ENCODE assay signal across 16 mouse cellular contexts in the genomic region with DNA sequence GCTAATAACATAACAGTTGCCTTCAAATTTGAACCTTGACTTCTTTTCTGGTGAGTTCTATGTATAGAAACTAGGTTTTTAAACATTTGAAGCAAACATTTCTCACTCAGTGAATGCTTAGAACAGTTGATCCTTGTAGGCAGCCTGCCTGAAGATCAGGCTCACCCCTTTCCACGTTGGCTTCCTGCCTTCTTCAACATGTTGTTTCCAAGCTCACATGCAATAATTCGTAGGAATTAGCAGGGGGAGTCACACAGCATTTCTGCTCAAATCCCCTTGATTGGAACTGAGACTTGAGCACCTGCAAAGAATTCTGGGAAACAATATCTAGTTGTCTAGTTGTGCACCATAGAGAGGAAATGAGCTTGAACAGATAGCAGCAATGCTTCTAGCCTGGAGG.
A peak's percentile ranks its signal among the peaks of the same experiment; 100 is the strongest.
DNase-seq lines count a peak whose midpoint lies in the region; ATAC-seq lines count a peak whose summit lies in the region.
"Had no signal": no experiment of that assay in that cellular context is flagged by ENCODE, and none has a peak within 500 bp of the region (broad histone marks: within the 10 kb centered on the region; RNA-seq: fewer than 3 reads in every experiment).

No protein-coding gene starts in this region.

- no peak overlapping the region for H3K4me3 ChIP-seq in embryonic facial prominence, embryonic 14.5 days (ENCODE audit: low read depth, low read length)
- H3K4me3 ChIP-seq in embryonic facial prominence, embryonic 10.5 days, result no peak overlapping the region
- H3K4me3 ChIP-seq: embryonic facial prominence, embryonic 13.5 days; forebrain, embryonic 12.5 days; forebrain, embryonic 15.5 days had no signal

- no peaks in the 10 kb centered on the region for H3K9me3 ChIP-seq in embryonic facial prominence, embryonic 14.5 days (ENCODE audit: control insufficient read depth, low read length)
- no peaks in the 10 kb centered on the region for H3K9me3 ChIP-seq in embryonic facial prominence, embryonic 10.5 days
- H3K9me3 ChIP-seq: embryonic facial prominence, embryonic 13.5 days; forebrain, embryonic 12.5 days; forebrain, embryonic 15.5 days had no signal

- H3K27me3 ChIP-seq in embryonic facial prominence, embryonic 14.5 days (replicated peaks; ENCODE audit: control insufficient read depth, insufficient read depth, low read length), result no peaks in the 10 kb centered on the region
- no peaks in the 10 kb centered on the region for H3K27me3 ChIP-seq in embryonic facial prominence, embryonic 10.5 days (replicated peaks; ENCODE audit: low read depth, poor library complexity, severe bottlenecking)
- H3K27me3 ChIP-seq: embryonic facial prominence, embryonic 13.5 days; forebrain, embryonic 12.5 days; forebrain, embryonic 15.5 days had no signal

- DNase-seq in embryonic facial prominence, embryonic 14.5 days (ENCODE audit: low spot score), result peak; percentile 61
- DNase-seq in embryonic facial prominence, embryonic 10.5 days (ENCODE audit: low spot score), result no peak
- no peak for DNase-seq in frontal cortex, postnatal 10 days (ENCODE audit: low spot score in 2 of 2)
- DNase-seq: adrenal gland, adult 2 months; adrenal gland, postnatal 10 days; adrenal gland, postnatal 25 days; cerebellum, adult 18-20 months; cerebellum, adult 8-10 months; cerebellum, adult 9-11 months; cerebellum, postnatal 25 days; forebrain, postnatal 0 days had no signal

- no peaks in the 10 kb centered on the region for H3K36me3 ChIP-seq in embryonic facial prominence, embryonic 14.5 days (ENCODE audit: control insufficient read depth, insufficient read depth, low read length)
- no peaks in the 10 kb centered on the region for H3K36me3 ChIP-seq in embryonic facial prominence, embryonic 10.5 days (replicated peaks)
- H3K36me3 ChIP-seq: embryonic facial prominence, embryonic 13.5 days; forebrain, embryonic 12.5 days; forebrain, embryonic 15.5 days had no signal

- ATAC-seq in embryonic facial prominence, embryonic 14.5 days (ENCODE audit: low read depth), result no peak
- peak; percentile 39; the same call in 1 of the 2 replicates for ATAC-seq in frontal cortex, adult (ENCODE audit: low TSS enrichment)
- no peak for ATAC-seq in monocyte, adult 5-6 weeks (replicated peaks; ENCODE audit: insufficient number of reproducible peaks, low FRiP score, low TSS enrichment, poor library complexity, severe bottlenecking)
- ATAC-seq: forebrain, embryonic 15.5 days had no signal

- H3K4me1 ChIP-seq in embryonic facial prominence, embryonic 14.5 days (ENCODE audit: control insufficient read depth, insufficient read depth, low read length), result no peaks in the 10 kb centered on the region
- H3K4me1 ChIP-seq in embryonic facial prominence, embryonic 10.5 days, result no peaks in the 10 kb centered on the region
- H3K4me1 ChIP-seq: embryonic facial prominence, embryonic 13.5 days; forebrain, embryonic 12.5 days; forebrain, embryonic 15.5 days had no signal

- 42% methylated on average over 2 of the region's 2 CpGs for WGBS in embryonic facial prominence, embryonic 14.5 days
- 65% methylated on average over 2 of the region's 2 CpGs for WGBS in embryonic facial prominence, embryonic 10.5 days

- H3K9ac ChIP-seq in embryonic facial prominence, embryonic 14.5 days (ENCODE audit: low read depth, low read length), result no peak overlapping the region
- H3K9ac ChIP-seq: embryonic facial prominence, embryonic 13.5 days; forebrain, embryonic 12.5 days; forebrain, embryonic 15.5 days; forebrain, postnatal 0 days had no signal

- H3K4me2 ChIP-seq in embryonic facial prominence, embryonic 14.5 days (ENCODE audit: low read depth, low read length), result no peak overlapping the region
- H3K4me2 ChIP-seq: embryonic facial prominence, embryonic 13.5 days; forebrain, embryonic 12.5 days; forebrain, embryonic 15.5 days had no signal

- no peak overlapping the region for H3K27ac ChIP-seq in embryonic facial prominence, embryonic 14.5 days (replicated peaks; ENCODE audit: low read depth, low read length)
- no peak overlapping the region for H3K27ac ChIP-seq in embryonic facial prominence, embryonic 10.5 days (replicated peaks)
- H3K27ac ChIP-seq: embryonic facial prominence, embryonic 13.5 days; forebrain, embryonic 12.5 days; forebrain, embryonic 15.5 days had no signal
